Mouse (Mus musculus): ENCODE measurements around the gene Prkag1. TPM values are rescaled to one million over a fixed set of nuclear protein-coding genes. Genes with fewer than 3 reads are reported as not detected.

Gene Prkag1
- polyA plus RNA-seq (2016; fragmentation: Nextera tagmentation; extraction: Ambion mirVana) = 92.3 and 97.7 TPM in 2 replicates

GRCm38 (mm10) chr15:98830736-98831683 is at the start of gene Prkag1:
Gene Prkag1 (minus strand): TSS chr15:98831521.
- H3K4me1 ChIP-seq = peaks cover 27% of the 10 kb centered on the region
- H3K27me3 ChIP-seq (ENCODE audit: low read depth, poor library complexity, severe bottlenecking) = no peaks in the 10 kb centered on the region
- no peaks in the 10 kb centered on the region for H3K9me3 ChIP-seq (replicated peaks)
- H3K36me3 ChIP-seq = peaks cover 57% of the 10 kb centered on the region
- under 1% methylated on average over 65 of the region's 66 CpGs for WGBS
- DNase-seq (ENCODE audit: low spot score) = peak; percentile 99
- H3K27ac ChIP-seq = peak within 1 kb of the TSS; percentile 93
- peak within 1 kb of the TSS; percentile 91 for H3K4me3 ChIP-seq

- Histone ChIP-seq H3K4me1 (peaks cover 30% of the 10 kb centered on the region), H3K36me3 (peaks cover 26% of the 10 kb centered on the region), H3K27ac (no peak overlapping the region), H3K27me3 (ENCODE audit: low read depth, poor library complexity, severe bottlenecking) (no peaks in the 10 kb centered on the region), H3K9me3 (replicated peaks) (no peaks in the 10 kb centered on the region), H3K4me3 (no peak overlapping the region)
- DNase-seq (ENCODE audit: low spot score) = no peak
- 19% methylated on average over 3 of the region's 3 CpGs for WGBS
Observed at GRCm38 (mm10) chr15:98877331-98877730, 46.0 kb upstream of the Prkag1 start.

- 1% methylated on average over 48 of the region's 51 CpGs for WGBS
- Histone ChIP-seq H3K27me3 (ENCODE audit: low read depth, poor library complexity, severe bottlenecking) (no peaks in the 10 kb centered on the region), H3K4me1 (peaks cover 37% of the 10 kb centered on the region), H3K4me3 (peak overlapping the region; percentile 99), H3K36me3 (peaks cover 25% of the 10 kb centered on the region), H3K27ac (peak overlapping the region; percentile 98), H3K9me3 (replicated peaks) (no peaks in the 10 kb centered on the region)
- DNase-seq (ENCODE audit: low spot score) = peak; percentile 96
Observed at GRCm38 (mm10) chr15:98871916-98872888, 40.9 kb upstream of the Prkag1 start.

- under 1% methylated on average over 87 of the region's 94 CpGs for WGBS
- Histone ChIP-seq H3K9me3 (replicated peaks) (no peaks in the 10 kb centered on the region), H3K27me3 (ENCODE audit: low read depth, poor library complexity, severe bottlenecking) (no peaks in the 10 kb centered on the region), H3K4me3 (peak within 1 kb of the TSS; percentile 99), H3K36me3 (peaks cover 31% of the 10 kb centered on the region), H3K27ac (peak within 1 kb of the TSS; percentile 98), H3K4me1 (peaks cover 39% of the 10 kb centered on the region)
- no peak for DNase-seq (ENCODE audit: low spot score)
Observed at GRCm38 (mm10) chr15:98871070-98871915, 40.0 kb upstream of the Prkag1 start, which contains the start of gene Kmt2d. Gene Kmt2d (minus strand): TSS chr15:98871204.

GRCm38 (mm10) chr15:98870179-98871069 is 39.1 kb upstream of the Prkag1 start:
- peak overlapping the region; percentile 98 for H3K27ac ChIP-seq
- peak; percentile 63 for DNase-seq (ENCODE audit: low spot score)
- no peaks in the 10 kb centered on the region for H3K27me3 ChIP-seq (ENCODE audit: low read depth, poor library complexity, severe bottlenecking)
- H3K4me1 ChIP-seq = peaks cover 39% of the 10 kb centered on the region
- WGBS = under 1% methylated on average over 16 of the region's 16 CpGs
- no peaks in the 10 kb centered on the region for H3K9me3 ChIP-seq (replicated peaks)
- H3K36me3 ChIP-seq = peaks cover 39% of the 10 kb centered on the region
- H3K4me3 ChIP-seq = peak overlapping the region; percentile 99

GRCm38 (mm10) chr15:98869342-98870178 is 38.2 kb upstream of the Prkag1 start:
- H3K4me1 ChIP-seq = peaks cover 39% of the 10 kb centered on the region
- DNase-seq (ENCODE audit: low spot score) = no peak
- H3K9me3 ChIP-seq (replicated peaks) = no peaks in the 10 kb centered on the region
- H3K27ac ChIP-seq = peak overlapping the region; percentile 98
- peak overlapping the region; percentile 99 for H3K4me3 ChIP-seq
- no peaks in the 10 kb centered on the region for H3K27me3 ChIP-seq (ENCODE audit: low read depth, poor library complexity, severe bottlenecking)
- H3K36me3 ChIP-seq = peaks cover 47% of the 10 kb centered on the region
- WGBS = 19% methylated on average over 8 of the region's 8 CpGs

GRCm38 (mm10) chr15:98868346-98869063 is 37.2 kb upstream of the Prkag1 start:
- WGBS = 56% methylated on average over 11 of the region's 11 CpGs
- DNase-seq (ENCODE audit: low spot score) = no peak
- peak overlapping the region; percentile 37; the same call in 1 of the 2 replicates for H3K27ac ChIP-seq

GRCm38 (mm10) chr15:98867321-98867720 is 36.0 kb upstream of the Prkag1 start:
- DNase-seq (ENCODE audit: low spot score) = no peak
- H3K4me3 ChIP-seq = peak overlapping the region; percentile 99; the same call in 1 of the 2 replicates
- H3K36me3 ChIP-seq = peaks cover 70% of the 10 kb centered on the region
- H3K27ac ChIP-seq = no peak overlapping the region
- no peaks in the 10 kb centered on the region for H3K27me3 ChIP-seq (ENCODE audit: low read depth, poor library complexity, severe bottlenecking)
- peaks cover 34% of the 10 kb centered on the region for H3K4me1 ChIP-seq
- 87% methylated on average over 6 of the region's 6 CpGs for WGBS
- H3K9me3 ChIP-seq (replicated peaks) = no peaks in the 10 kb centered on the region

More at GRCm38 (mm10) chr15:98868346-98869063, 37.2 kb upstream of the Prkag1 start:
- Histone ChIP-seq H3K4me3 (peak overlapping the region; percentile 99), H3K36me3 (peaks cover 58% of the 10 kb centered on the region), H3K4me1 (peaks cover 39% of the 10 kb centered on the region), H3K9me3 (replicated peaks) (no peaks in the 10 kb centered on the region), H3K27me3 (ENCODE audit: low read depth, poor library complexity, severe bottlenecking) (no peaks in the 10 kb centered on the region)

- peaks cover 34% of the 10 kb centered on the region for H3K4me1 ChIP-seq
- H3K4me3 ChIP-seq = no peak overlapping the region
- DNase-seq (ENCODE audit: low spot score) = no peak
- H3K36me3 ChIP-seq = peaks cover 74% of the 10 kb centered on the region
- H3K9me3 ChIP-seq (replicated peaks) = no peaks in the 10 kb centered on the region
- H3K27ac ChIP-seq = no peak overlapping the region
- no peaks in the 10 kb centered on the region for H3K27me3 ChIP-seq (ENCODE audit: low read depth, poor library complexity, severe bottlenecking)
- 95% methylated on average over 5 of the region's 5 CpGs for WGBS
Observed at GRCm38 (mm10) chr15:98866501-98866900, 35.2 kb upstream of the Prkag1 start.

GRCm38 (mm10) chr15:98865771-98866170 is 34.5 kb upstream of the Prkag1 start:
- no peak overlapping the region for H3K4me3 ChIP-seq
- H3K36me3 ChIP-seq = peaks cover 78% of the 10 kb centered on the region
- peaks cover 34% of the 10 kb centered on the region for H3K4me1 ChIP-seq
- 96% methylated on average over 8 of the region's 8 CpGs for WGBS
- H3K27ac ChIP-seq = no peak overlapping the region
- no peaks in the 10 kb centered on the region for H3K27me3 ChIP-seq (ENCODE audit: low read depth, poor library complexity, severe bottlenecking)
- H3K9me3 ChIP-seq (replicated peaks) = no peaks in the 10 kb centered on the region
- DNase-seq (ENCODE audit: low spot score) = no peak
